Mouse (Mus musculus): ENCODE data around the gene Dgat2.
A peak's percentile ranks its signal among the peaks of the same experiment; 100 is the strongest.

The Dgat2 gene

DNA sequence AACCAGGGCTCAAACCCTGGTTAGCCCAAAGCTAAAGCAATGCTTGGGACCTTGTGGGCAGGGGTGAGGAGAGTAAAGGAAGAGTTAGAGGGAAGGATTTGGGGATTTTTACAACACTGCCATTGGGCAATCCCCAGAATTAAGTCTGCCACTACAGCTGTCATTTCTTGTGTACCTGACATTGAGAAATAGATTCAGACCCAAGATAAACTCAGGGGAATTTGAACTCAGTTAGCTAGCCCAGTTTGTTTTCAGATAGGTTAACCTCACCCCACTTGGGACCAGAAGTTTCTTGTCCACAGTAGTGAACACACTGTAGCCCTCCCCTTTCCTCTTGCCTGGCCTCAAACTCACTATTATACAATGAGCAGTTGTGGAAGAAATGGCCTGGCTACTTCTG, 8.9 kb upstream of the Dgat2 start:
- no peak for DNase-seq

DNA sequence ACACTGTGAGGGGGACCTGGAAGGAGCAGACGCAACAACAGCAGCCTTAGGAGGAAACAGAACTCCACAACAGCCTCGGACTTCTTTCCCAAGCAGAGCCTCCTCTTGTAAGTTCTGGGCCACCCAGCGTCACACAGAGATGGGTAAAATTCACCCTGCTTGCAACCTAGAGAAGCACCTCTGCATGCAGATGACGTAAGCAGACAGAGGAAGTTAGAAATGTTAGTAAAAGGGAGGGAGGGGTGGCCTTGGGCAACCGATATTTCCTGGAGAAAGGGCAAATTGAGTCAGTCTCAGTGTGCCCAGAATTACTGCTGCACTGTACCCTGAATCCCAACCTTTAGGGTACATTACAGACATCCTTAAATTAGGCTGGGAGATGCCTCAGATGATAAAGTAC, 7.4 kb upstream of the Dgat2 start:
- DNase-seq: no peak

DNA sequence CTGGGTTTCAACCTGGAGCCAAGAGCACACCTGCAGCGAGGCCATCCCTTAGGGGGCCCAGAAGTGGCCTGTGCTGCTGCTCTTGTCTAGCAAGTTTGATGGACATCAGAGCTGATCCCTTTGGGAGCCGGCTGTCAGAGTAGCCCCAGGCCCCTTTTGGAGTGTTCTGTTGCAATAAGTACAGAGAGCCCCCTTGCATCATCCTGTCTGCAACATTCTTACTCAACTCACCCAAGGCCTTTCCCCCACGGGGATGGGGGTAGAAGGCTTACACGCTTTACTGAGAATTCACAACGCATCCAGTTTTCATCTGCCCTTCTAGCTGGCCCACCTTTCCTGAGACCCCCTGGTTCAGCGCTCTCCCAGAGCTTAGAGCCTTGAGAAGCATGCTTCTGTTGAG, 6.1 kb upstream of the Dgat2 start:
- no peak for DNase-seq

DNA sequence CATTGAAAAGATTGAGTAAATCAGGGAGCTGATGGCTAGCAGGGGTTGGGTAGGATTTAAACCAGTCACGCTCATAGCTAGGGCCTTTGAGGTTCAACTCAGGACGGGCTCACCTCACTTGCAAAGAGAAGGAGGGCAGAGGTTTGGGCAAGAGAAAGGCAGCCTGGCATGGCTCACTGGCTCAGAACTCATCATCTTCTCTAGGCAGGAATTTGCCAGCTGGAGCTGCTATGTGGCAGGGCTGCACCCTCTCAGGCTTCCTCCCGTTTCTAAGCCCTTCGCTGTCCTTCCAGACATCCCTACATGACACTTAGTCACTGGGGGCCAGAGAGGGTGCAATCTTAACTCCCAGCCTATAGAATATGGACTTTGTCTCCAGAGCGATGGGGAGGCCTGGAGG, 4.9 kb upstream of the Dgat2 start:
- DNase-seq: no peak

- no peak for DNase-seq
Measured at GRCm38 (mm10) chr7:99185405-99185804, 2.9 kb upstream of the Dgat2 start.

DNA sequence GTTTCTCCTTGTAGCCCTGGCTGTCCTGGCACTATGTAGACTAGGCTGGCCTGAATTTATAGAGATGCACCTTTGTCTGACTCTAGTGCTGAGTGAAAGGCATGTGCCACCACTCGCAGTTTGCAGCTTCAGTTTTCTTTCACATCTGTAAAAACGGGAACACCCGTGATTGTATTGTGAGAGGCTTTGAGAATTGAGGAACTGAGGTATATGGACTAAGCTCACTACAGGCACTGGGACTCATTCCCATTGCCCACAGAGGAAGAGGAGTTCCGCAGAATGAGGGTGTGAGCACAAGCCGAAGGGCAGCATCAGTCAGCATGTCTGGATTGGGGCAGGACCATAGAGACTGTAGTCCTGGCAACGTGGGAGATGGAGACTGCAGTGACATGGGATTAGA, 1.2 kb upstream of the Dgat2 start:
- DNase-seq: no peak

DNA sequence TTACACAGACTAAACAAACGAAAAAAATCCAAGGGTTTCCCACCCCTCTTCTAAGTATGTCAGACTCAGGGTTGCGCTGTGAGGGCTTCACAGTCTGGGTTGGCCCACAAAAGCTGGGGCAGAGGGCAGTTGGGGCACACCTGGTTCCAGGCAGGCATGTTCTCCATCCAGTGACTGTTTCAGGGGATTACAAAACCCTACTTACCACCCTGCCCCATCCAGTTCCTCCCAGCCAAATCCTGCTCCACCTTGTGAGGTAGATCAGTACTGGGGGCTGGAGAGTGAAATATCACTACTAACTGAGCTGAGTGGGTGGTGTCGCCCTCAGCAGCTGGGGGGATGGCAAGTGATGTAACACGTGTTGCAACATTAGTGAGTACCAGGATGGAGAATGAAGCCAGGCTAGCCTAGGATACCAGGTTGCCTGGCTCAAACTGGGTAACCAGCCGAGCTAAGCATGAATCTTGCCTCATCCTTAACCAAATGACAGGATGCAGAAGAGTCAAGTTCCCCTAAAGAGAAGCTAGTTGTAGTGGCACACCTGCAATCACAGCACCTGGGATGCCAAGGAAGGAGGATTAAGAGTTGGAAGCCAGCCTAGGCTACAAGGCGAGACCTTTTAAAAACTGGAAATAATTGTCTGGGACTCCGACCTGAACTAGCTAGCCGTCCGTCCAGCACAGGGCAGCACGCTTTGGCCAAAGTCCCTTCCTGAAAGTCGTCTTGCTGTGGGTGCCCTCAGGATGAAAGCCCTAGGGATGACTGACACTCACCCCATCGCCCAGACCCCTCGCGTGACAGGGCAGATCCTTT, 694 bp downstream of the Dgat2 start:
- DNase-seq: no peak

DNA sequence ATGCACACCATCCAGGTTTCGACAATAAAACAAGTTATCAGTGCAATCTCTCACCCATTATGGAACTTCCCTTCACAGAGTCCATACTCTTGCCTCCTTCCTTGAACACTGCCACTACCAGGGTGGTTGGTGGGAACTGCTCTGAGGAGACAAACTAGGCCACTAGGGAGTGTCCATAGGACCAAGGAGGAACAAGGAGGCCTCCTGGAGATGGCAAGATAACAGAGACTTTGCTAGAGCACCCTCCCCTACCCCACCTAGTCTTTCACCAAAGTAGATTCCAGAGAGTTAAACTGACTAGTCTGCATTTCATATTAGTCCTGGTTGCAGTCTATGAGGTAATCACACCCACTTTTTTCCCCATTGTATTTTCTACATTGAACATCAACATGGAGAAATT, 2.4 kb downstream of the Dgat2 start:
- DNase-seq: no peak

DNA sequence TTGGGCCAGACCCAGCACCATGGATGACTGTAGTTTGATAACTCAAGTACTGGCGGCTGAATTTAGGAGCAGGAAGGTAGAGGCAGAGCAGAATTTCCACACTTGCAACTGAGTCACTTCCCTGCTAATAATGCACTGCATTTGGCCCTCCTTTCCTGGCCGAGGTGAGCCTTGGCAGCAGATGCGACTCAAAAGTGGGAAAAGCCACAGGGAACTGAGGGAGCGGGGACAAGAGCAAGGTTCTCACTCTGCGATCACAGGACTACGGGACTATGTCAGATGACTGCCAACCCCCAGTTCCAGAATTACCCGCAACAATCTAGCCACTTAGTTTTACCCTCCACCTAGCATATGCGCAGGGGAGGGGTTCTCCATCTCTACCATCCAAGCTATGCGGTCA, 3.2 kb downstream of the Dgat2 start:
- no peak for DNase-seq

GRCm38 (mm10) chr7:99177386-99177785, 5.1 kb downstream of the Dgat2 start:
- no peak for DNase-seq

GRCm38 (mm10) chr7:99175666-99176065, 6.9 kb downstream of the Dgat2 start:
- DNase-seq: no peak

- no peak for DNase-seq
Measured at GRCm38 (mm10) chr7:99175118-99175517, 7.4 kb downstream of the Dgat2 start.

- no peak for DNase-seq
Measured at GRCm38 (mm10) chr7:99174006-99174405, 8.5 kb downstream of the Dgat2 start.

GRCm38 (mm10) chr7:99172898-99173297, 9.6 kb downstream of the Dgat2 start:
- no peak for DNase-seq

GRCm38 (mm10) chr7:99171730-99172463, 10.6 kb downstream of the Dgat2 start:
- DNase-seq: no peak

DNA sequence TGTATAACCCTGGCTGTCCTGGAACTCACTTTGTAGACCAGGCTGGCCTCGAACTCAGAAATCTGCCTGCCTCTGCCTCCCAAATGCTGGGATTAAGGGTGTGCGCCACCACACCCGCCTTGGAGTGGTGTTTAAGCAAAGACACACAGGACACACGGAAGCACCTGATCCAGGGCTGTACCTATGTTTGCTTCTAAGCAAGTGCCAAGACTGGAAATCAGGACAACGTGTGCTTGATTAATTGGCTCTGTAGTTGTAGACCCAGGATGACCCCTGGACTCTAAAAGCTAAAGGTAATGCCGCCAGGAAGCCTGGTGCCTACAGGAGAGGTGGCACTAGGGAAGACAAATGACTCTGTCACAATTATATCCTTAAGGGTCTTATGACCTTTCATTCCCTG, 12.0 kb downstream of the Dgat2 start:
- DNase-seq: no peak

GRCm38 (mm10) chr7:99169717-99170403, 12.7 kb downstream of the Dgat2 start:
- DNase-seq: no peak

GRCm38 (mm10) chr7:99168756-99169155, 13.8 kb downstream of the Dgat2 start:
- DNase-seq: no peak

- no peak for DNase-seq
Measured at GRCm38 (mm10) chr7:99167939-99168338, 14.6 kb downstream of the Dgat2 start.

- DNase-seq: no peak
Measured at GRCm38 (mm10) chr7:99166159-99166558, 16.4 kb downstream of the Dgat2 start.

- no peak for DNase-seq
Measured at GRCm38 (mm10) chr7:99164873-99165410, 17.6 kb downstream of the Dgat2 start.

DNA sequence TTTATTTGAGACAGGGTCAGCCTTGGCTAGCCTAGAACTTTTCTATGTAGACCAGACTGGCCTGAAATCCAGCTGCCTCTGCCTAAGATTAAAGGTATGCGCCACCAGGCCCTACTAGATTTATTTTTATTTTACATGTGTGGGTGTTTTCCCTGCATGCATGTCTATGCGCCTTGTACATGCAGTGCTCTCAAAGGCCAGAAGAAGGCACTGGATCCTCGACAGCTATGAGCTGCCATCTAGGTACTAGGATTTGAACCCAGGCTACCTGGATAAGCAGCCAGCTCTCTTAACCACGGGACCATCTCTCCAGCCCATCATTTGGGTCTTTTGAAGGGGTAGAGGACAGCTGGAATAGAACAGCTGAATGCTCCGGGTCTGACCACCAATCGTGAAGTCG, 20.1 kb downstream of the Dgat2 start:
- no peak for DNase-seq

GRCm38 (mm10) chr7:99161961-99162360, 20.6 kb downstream of the Dgat2 start:
- DNase-seq: no peak

DNA sequence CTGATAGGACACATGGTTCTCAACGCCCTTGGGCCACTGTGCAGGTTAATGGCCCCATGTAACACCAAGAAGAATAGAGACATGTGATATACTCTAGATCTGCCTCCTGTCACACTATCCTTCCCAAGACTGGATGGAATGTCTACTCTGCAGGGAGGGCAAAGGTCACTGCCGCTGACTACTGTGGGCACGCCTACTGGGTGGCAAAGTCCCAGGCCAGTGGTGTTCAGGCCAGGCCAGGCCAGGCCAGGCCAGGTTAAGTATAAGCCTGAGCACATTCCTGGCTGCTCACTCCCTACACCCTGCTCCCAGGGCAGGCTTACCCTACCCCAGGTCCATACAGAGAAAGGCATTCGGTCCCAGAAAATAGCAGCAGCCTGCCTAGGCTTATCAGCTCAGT, 21.0 kb downstream of the Dgat2 start:
- DNase-seq: peak; percentile 35

Measured in embryo, embryonic 11 days (tissue).